Mouse (Mus musculus): ENCODE data around the gene Dusp28.

The Dusp28 gene

GRCm38 (mm10) chr1:92907632-92908360 lies 1.0 kb downstream of the Dusp28 start:
- DNase-seq (ENCODE audit: extremely low read depth, low read depth): peak; percentile 68

GRCm38 (mm10) chr1:92908664-92909063 lies 1.9 kb downstream of the Dusp28 start:
- no peak for DNase-seq (ENCODE audit: extremely low read depth, low read depth)

GRCm38 (mm10) chr1:92909068-92909467 lies 2.3 kb downstream of the Dusp28 start:
- peak; percentile 59 for DNase-seq (ENCODE audit: extremely low read depth, low read depth)

- DNase-seq (ENCODE audit: extremely low read depth, low read depth): peak; percentile 45
Measured at GRCm38 (mm10) chr1:92910239-92910885, 3.6 kb downstream of the Dusp28 start, which contains the start of gene Rnpepl1. Gene Rnpepl1, plus strand, starts transcription at chr1:92910783.

- DNase-seq (ENCODE audit: extremely low read depth, low read depth): no peak
Measured at GRCm38 (mm10) chr1:92910925-92911720, 4.3 kb downstream of the Dusp28 start.

GRCm38 (mm10) chr1:92911721-92912138 lies 4.9 kb downstream of the Dusp28 start:
- DNase-seq (ENCODE audit: extremely low read depth, low read depth): peak; percentile 47

GRCm38 (mm10) chr1:92912286-92912685 lies 5.5 kb downstream of the Dusp28 start:
- DNase-seq (ENCODE audit: extremely low read depth, low read depth): no peak

- no peak for DNase-seq (ENCODE audit: extremely low read depth, low read depth)
Measured at GRCm38 (mm10) chr1:92914239-92914638, 7.5 kb downstream of the Dusp28 start.

GRCm38 (mm10) chr1:92914993-92915392 lies 8.2 kb downstream of the Dusp28 start:
- DNase-seq (ENCODE audit: extremely low read depth, low read depth): no peak

- no peak for DNase-seq (ENCODE audit: extremely low read depth, low read depth)
Measured at GRCm38 (mm10) chr1:92916725-92917124, 9.9 kb downstream of the Dusp28 start.

GRCm38 (mm10) chr1:92919151-92919550 lies 12.4 kb downstream of the Dusp28 start:
- no peak for DNase-seq (ENCODE audit: extremely low read depth, low read depth)

GRCm38 (mm10) chr1:92919775-92920174 lies 13.0 kb downstream of the Dusp28 start:
- DNase-seq (ENCODE audit: extremely low read depth, low read depth): no peak

GRCm38 (mm10) chr1:92920474-92921200 lies 13.9 kb downstream of the Dusp28 start:
- peak; percentile 72 for DNase-seq (ENCODE audit: extremely low read depth, low read depth)

GRCm38 (mm10) chr1:92921496-92921895 lies 14.7 kb downstream of the Dusp28 start:
- no peak for DNase-seq (ENCODE audit: extremely low read depth, low read depth)

- DNase-seq (ENCODE audit: extremely low read depth, low read depth): no peak
Measured at GRCm38 (mm10) chr1:92930171-92930706, 23.5 kb downstream of the Dusp28 start.

- DNase-seq (ENCODE audit: extremely low read depth, low read depth): peak; percentile 71
Measured at GRCm38 (mm10) chr1:92933611-92934010, 26.8 kb downstream of the Dusp28 start.

- DNase-seq (ENCODE audit: extremely low read depth, low read depth): peak; percentile 100
Measured at GRCm38 (mm10) chr1:92934182-92934827, 27.5 kb downstream of the Dusp28 start, which contains the start of gene Capn10. Gene Capn10, plus strand, starts transcription at chr1:92934376.

- peak; percentile 85 for DNase-seq (ENCODE audit: extremely low read depth, low read depth)
Measured at GRCm38 (mm10) chr1:92935054-92935962, 28.5 kb downstream of the Dusp28 start.

GRCm38 (mm10) chr1:92935977-92936376 lies 29.2 kb downstream of the Dusp28 start:
- no peak for DNase-seq (ENCODE audit: extremely low read depth, low read depth)
